Mouse (Mus musculus): Measurements from ENCODE around the gene Gatm. TPM values are rescaled to one million over a fixed set of nuclear protein-coding genes. Genes with fewer than 3 reads are reported as not detected.

Gene Gatm
- polyA plus RNA-seq, 1 experiment from 2014 or later: 10.5 TPM

- Histone ChIP-seq H3K4me2 (ENCODE audit: low read depth, low read length) (peak overlapping the region; percentile 84), H3K27me3 (ENCODE audit: control insufficient read depth, insufficient read depth, low read length) (no peaks in the 10 kb centered on the region), H3K9me3 (replicated peaks; ENCODE audit: control insufficient read depth, low read length) (no peaks in the 10 kb centered on the region), H3K9ac (ENCODE audit: low read length) (peak overlapping the region; percentile 56), H3K36me3 (ENCODE audit: control insufficient read depth, insufficient read depth) (peaks cover 8% of the 10 kb centered on the region), H3K27ac (ENCODE audit: low read length) (no peak overlapping the region), H3K4me1 (ENCODE audit: control insufficient read depth, insufficient read depth, low read length) (no peaks in the 10 kb centered on the region), H3K4me3 (ENCODE audit: low read length) (peak overlapping the region; percentile 55)
- 2% methylated on average over 36 of the region's 36 CpGs for WGBS
- peak; percentile 70 for ATAC-seq (replicated peaks; ENCODE audit: extremely low read depth, insufficient read depth, low FRiP score)
Observed at GRCm38 (mm10) chr2:122637526-122637997, 26.5 kb upstream of the Gatm start.

GRCm38 (mm10) chr2:122636686-122637085 is 25.6 kb upstream of the Gatm start, which contains the start of gene AA467197:
AA467197 (plus strand) TSS chr2:122636986.
- H3K36me3 ChIP-seq (ENCODE audit: control insufficient read depth, insufficient read depth): peaks cover 8% of the 10 kb centered on the region
- H3K9ac ChIP-seq (ENCODE audit: low read length): peak within 1 kb of the TSS; percentile 56
- ATAC-seq (replicated peaks; ENCODE audit: extremely low read depth, insufficient read depth, low FRiP score): no peak
- no peaks in the 10 kb centered on the region for H3K9me3 ChIP-seq (replicated peaks; ENCODE audit: control insufficient read depth, low read length)
- no peak within 1 kb of the TSS for H3K27ac ChIP-seq (ENCODE audit: low read length)
- H3K4me1 ChIP-seq (ENCODE audit: control insufficient read depth, insufficient read depth, low read length): peaks cover 4% of the 10 kb centered on the region
- 53% methylated on average over 3 of the region's 3 CpGs for WGBS
- peak within 1 kb of the TSS; percentile 55 for H3K4me3 ChIP-seq (ENCODE audit: low read length)
- no peaks in the 10 kb centered on the region for H3K27me3 ChIP-seq (ENCODE audit: control insufficient read depth, insufficient read depth, low read length)
- H3K4me2 ChIP-seq (ENCODE audit: low read depth, low read length): peak within 1 kb of the TSS; percentile 84

GRCm38 (mm10) chr2:122631226-122631801 is 20.2 kb upstream of the Gatm start:
- H3K9ac ChIP-seq (ENCODE audit: low read length): peak overlapping the region; percentile 84
- whole genome bisulfite sequencing: under 1% methylated on average over 53 of the region's 53 CpGs
- H3K27ac ChIP-seq (ENCODE audit: low read length): peak overlapping the region; percentile 81; the same call in 1 of the 2 replicates
- H3K4me1 ChIP-seq (ENCODE audit: control insufficient read depth, insufficient read depth, low read length): peaks cover 7% of the 10 kb centered on the region
- H3K4me2 ChIP-seq (ENCODE audit: low read depth, low read length): peak overlapping the region; percentile 99
- no peaks in the 10 kb centered on the region for H3K9me3 ChIP-seq (replicated peaks; ENCODE audit: control insufficient read depth, low read length)
- H3K4me3 ChIP-seq (ENCODE audit: low read length): peak overlapping the region; percentile 70
- peak; percentile 25 for ATAC-seq (replicated peaks; ENCODE audit: extremely low read depth, insufficient read depth, low FRiP score)
- H3K27me3 ChIP-seq (ENCODE audit: control insufficient read depth, insufficient read depth, low read length): no peaks in the 10 kb centered on the region
- peaks cover 8% of the 10 kb centered on the region for H3K36me3 ChIP-seq (ENCODE audit: control insufficient read depth, insufficient read depth)

DNA sequence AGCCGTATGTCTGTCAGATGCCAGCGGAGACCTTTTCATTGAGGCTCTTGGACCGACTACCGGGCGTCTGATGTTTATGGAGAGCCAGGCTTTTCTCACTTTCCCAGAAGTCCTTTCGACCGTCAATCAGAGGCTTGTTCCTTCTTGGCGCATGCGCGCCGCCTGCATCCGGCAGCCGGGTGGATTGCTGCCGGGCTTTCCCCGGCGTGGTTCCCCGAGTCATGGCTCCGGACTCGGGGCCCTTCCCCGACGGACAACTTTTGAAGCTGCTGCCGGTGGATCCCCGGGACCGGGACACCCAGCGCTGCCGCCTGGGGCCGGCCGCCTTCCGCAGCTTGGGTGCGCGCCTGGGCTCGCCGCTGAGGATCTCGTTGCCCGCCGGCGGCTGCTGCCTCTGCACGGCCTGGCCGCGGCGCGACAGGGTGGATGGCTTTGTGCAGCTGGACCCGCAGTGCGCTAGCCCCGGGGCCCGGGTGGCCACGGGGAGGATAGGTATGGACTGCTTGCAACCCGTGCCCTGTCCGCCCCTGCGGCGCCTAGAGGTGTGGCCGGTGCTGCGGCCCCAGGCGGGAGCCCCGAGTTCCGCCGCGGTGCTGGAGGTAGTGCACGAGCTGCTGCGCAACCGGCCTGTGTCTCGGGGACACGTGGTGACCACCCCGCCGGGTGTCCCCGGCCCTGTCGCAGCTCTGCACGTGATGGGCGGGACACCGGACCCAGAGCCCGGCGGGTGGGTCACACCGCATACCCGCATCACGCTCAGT is 19.5 kb upstream of the Gatm start:
- Histone ChIP-seq H3K27me3 (ENCODE audit: control insufficient read depth, insufficient read depth, low read length) (no peaks in the 10 kb centered on the region), H3K4me1 (ENCODE audit: control insufficient read depth, insufficient read depth, low read length) (peaks cover 7% of the 10 kb centered on the region), H3K4me3 (ENCODE audit: low read length) (peak overlapping the region; percentile 70), H3K4me2 (ENCODE audit: low read depth, low read length) (peak overlapping the region; percentile 99), H3K27ac (ENCODE audit: low read length) (peak overlapping the region; percentile 81), H3K36me3 (ENCODE audit: control insufficient read depth, insufficient read depth) (peaks cover 8% of the 10 kb centered on the region), H3K9me3 (replicated peaks; ENCODE audit: control insufficient read depth, low read length) (no peaks in the 10 kb centered on the region), H3K9ac (ENCODE audit: low read length) (peak overlapping the region; percentile 84)
- WGBS: under 1% methylated on average over 75 of the region's 75 CpGs
- peak; percentile 83 for ATAC-seq (replicated peaks; ENCODE audit: extremely low read depth, insufficient read depth, low FRiP score)

DNA sequence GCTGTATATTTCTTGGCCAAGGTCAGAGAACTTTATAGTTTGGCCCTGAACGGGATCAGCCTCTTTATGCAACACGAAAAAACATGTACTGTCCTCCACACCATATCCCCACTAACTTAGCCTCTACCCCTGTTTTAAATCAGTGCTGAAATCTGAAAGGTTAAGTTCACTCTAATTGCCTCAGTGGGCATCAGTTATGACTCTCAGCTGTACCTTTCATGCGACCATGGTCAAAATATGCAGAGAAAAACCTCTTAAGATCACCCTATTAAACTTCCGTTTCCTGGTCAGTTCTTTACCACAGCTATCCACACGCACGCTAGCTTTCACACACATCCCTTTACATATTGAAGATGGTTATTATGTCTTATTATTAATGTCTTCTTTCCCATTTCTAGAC is 18.8 kb upstream of the Gatm start:
- no peaks in the 10 kb centered on the region for H3K9me3 ChIP-seq (replicated peaks; ENCODE audit: control insufficient read depth, low read length)
- H3K36me3 ChIP-seq (ENCODE audit: control insufficient read depth, insufficient read depth): peaks cover 8% of the 10 kb centered on the region
- ATAC-seq (replicated peaks; ENCODE audit: extremely low read depth, insufficient read depth, low FRiP score): no peak
- peaks cover 7% of the 10 kb centered on the region for H3K4me1 ChIP-seq (ENCODE audit: control insufficient read depth, insufficient read depth, low read length)
- WGBS: 58% methylated on average over 6 of the region's 6 CpGs
- peak overlapping the region; percentile 84 for H3K9ac ChIP-seq (ENCODE audit: low read length)
- peak overlapping the region; percentile 99 for H3K4me2 ChIP-seq (ENCODE audit: low read depth, low read length)
- H3K4me3 ChIP-seq (ENCODE audit: low read length): peak overlapping the region; percentile 70
- H3K27me3 ChIP-seq (ENCODE audit: control insufficient read depth, insufficient read depth, low read length): no peaks in the 10 kb centered on the region
- no peak overlapping the region for H3K27ac ChIP-seq (ENCODE audit: low read length)

- no peak overlapping the region for H3K27ac ChIP-seq (ENCODE audit: low read length)
- no peak overlapping the region for H3K4me2 ChIP-seq (ENCODE audit: low read depth, low read length)
- H3K27me3 ChIP-seq (ENCODE audit: control insufficient read depth, insufficient read depth, low read length): no peaks in the 10 kb centered on the region
- no peak for ATAC-seq (replicated peaks; ENCODE audit: extremely low read depth, insufficient read depth, low FRiP score)
- H3K9me3 ChIP-seq (replicated peaks; ENCODE audit: control insufficient read depth, low read length): no peaks in the 10 kb centered on the region
- whole genome bisulfite sequencing: under 1% methylated on average over 7 of the region's 7 CpGs
- no peak overlapping the region for H3K9ac ChIP-seq (ENCODE audit: low read length)
- peaks cover 8% of the 10 kb centered on the region for H3K36me3 ChIP-seq (ENCODE audit: control insufficient read depth, insufficient read depth)
- H3K4me3 ChIP-seq (ENCODE audit: low read length): no peak overlapping the region
- H3K4me1 ChIP-seq (ENCODE audit: control insufficient read depth, insufficient read depth, low read length): peaks cover 7% of the 10 kb centered on the region
Observed at GRCm38 (mm10) chr2:122628976-122629375, 17.9 kb upstream of the Gatm start.

DNA sequence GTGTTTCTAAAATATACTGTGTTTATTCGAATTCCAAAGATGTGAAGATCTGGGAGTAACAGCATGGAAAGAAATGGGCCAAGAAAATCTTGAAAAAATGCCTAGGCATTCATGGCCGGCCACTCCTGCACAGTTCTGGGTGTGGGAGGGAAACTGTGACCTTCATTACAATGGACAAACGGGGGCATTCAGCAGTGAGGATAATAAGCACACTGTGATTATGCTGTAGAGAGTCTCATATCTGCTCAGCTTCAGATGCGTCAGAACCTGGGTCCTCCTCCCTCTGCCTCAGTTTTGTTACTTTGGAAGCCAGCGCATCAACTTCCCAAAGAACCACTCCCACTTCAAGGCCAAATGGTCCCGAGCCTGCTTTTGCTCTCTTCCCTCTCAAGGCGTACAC is 14.8 kb upstream of the Gatm start:
- Histone ChIP-seq H3K27me3 (ENCODE audit: control insufficient read depth, insufficient read depth, low read length) (no peaks in the 10 kb centered on the region), H3K36me3 (ENCODE audit: control insufficient read depth, insufficient read depth) (no peaks in the 10 kb centered on the region), H3K4me3 (ENCODE audit: low read length) (no peak overlapping the region), H3K4me1 (ENCODE audit: control insufficient read depth, insufficient read depth, low read length) (no peaks in the 10 kb centered on the region; the same call in 1 of the 2 replicates), H3K27ac (ENCODE audit: low read length) (no peak overlapping the region), H3K9me3 (replicated peaks; ENCODE audit: control insufficient read depth, low read length) (no peaks in the 10 kb centered on the region), H3K4me2 (ENCODE audit: low read depth, low read length) (no peak overlapping the region), H3K9ac (ENCODE audit: low read length) (no peak overlapping the region)
- ATAC-seq (replicated peaks; ENCODE audit: extremely low read depth, insufficient read depth, low FRiP score): no peak
- 53% methylated on average over 7 of the region's 7 CpGs for WGBS

- Histone ChIP-seq H3K36me3 (ENCODE audit: control insufficient read depth, insufficient read depth) (no peaks in the 10 kb centered on the region), H3K9me3 (replicated peaks; ENCODE audit: control insufficient read depth, low read length) (no peaks in the 10 kb centered on the region), H3K4me3 (ENCODE audit: low read length) (no peak overlapping the region), H3K27ac (ENCODE audit: low read length) (no peak overlapping the region), H3K4me1 (ENCODE audit: control insufficient read depth, insufficient read depth, low read length) (no peaks in the 10 kb centered on the region), H3K4me2 (ENCODE audit: low read depth, low read length) (no peak overlapping the region), H3K27me3 (ENCODE audit: control insufficient read depth, insufficient read depth, low read length) (no peaks in the 10 kb centered on the region), H3K9ac (ENCODE audit: low read length) (no peak overlapping the region)
- WGBS: 73% methylated on average over 8 of the region's 9 CpGs
- no peak for ATAC-seq (replicated peaks; ENCODE audit: extremely low read depth, insufficient read depth, low FRiP score)
Observed at GRCm38 (mm10) chr2:122621337-122622110, 10.4 kb upstream of the Gatm start.

All from heart, embryonic 16.5 days (tissue).